Mouse (Mus musculus) embryonic facial prominence, embryonic 11.5 days (tissue): ENCODE measurements at regions not wholly inside any gene's neighbourhood (a gene's known extent, or its start where the extent isn't known, plus 50 kb on each side); places are given as distances from the start of the nearest gene placed in this dataset.

Experiments
- ATAC-seq: fragments of 200-750 bp; cut with Nextera tagmentation; replicated peaks from 2 replicates; pipeline ENCODE4 v1.8.0; 2017; ENCODE audit warnings: low read depth; ENCODE audit not compliant: insufficient number of reproducible peaks, low FRiP score, low TSS enrichment
- DNase-seq: peaks from one replicate; pipeline ENCODE4 v3.0.0-alpha.2; 2015; ENCODE audit warnings: low spot score
- H3K27ac ChIP-seq: fragments of 300-500 bp; sonication (generic); replicated peaks from 2 replicates; pipeline ENCODE4 v1.5.1; 2014; ENCODE audit warnings: mild to moderate bottlenecking, low read depth, low read length, control low read depth
- H3K27me3 ChIP-seq: fragments of 300-500 bp; sonication (generic); 2 replicates; pipeline ENCODE4 v1.6.1; 2014; ENCODE audit warnings: mild to moderate bottlenecking, low read length, moderate library complexity, mixed read lengths; ENCODE audit not compliant: control insufficient read depth, insufficient read depth
- H3K36me3 ChIP-seq: fragments of 300-500 bp; sonication (generic); replicated peaks from 2 replicates; pipeline ENCODE4 v1.6.1; 2014; ENCODE audit warnings: low read depth, mild to moderate bottlenecking, low read length, moderate library complexity, mixed read lengths; ENCODE audit not compliant: control insufficient read depth, insufficient read depth
- H3K4me1 ChIP-seq: fragments of 300-500 bp; sonication (generic); 2 replicates; pipeline ENCODE4 v1.6.1; 2014; ENCODE audit warnings: low read length, mixed read lengths; ENCODE audit not compliant: control insufficient read depth, insufficient read depth
- H3K4me2 ChIP-seq: fragments of 300-500 bp; sonication (generic); 2 replicates; pipeline ENCODE4 v1.6.1; 2014; ENCODE audit warnings: low read depth, mild to moderate bottlenecking, control low read depth, low read length, moderate library complexity
- H3K4me3 ChIP-seq: fragments of 300-500 bp; sonication (generic); 2 replicates; pipeline ENCODE4 v1.5.1; 2014; ENCODE audit warnings: low read depth, low read length, control low read depth
- H3K9ac ChIP-seq: fragments of 300-500 bp; sonication (generic); replicated peaks from 2 replicates; pipeline ENCODE4 v1.6.1; 2014; ENCODE audit warnings: mild to moderate bottlenecking, control low read depth, low read length
- H3K9me3 ChIP-seq: fragments of 300-500 bp; sonication (generic); replicated peaks from 2 replicates; pipeline ENCODE4 v1.6.1; 2016; ENCODE audit warnings: mild to moderate bottlenecking, low read length, inconsistent platforms, mixed read lengths; ENCODE audit not compliant: control insufficient read depth
- WGBS: fragments of 180-500 bp; shearing (Covaris S2); extraction: QIAGEN DNeasy Blood & Tissue Kit; methylation state at CpG from one replicate; pipeline ENCODE4 v1.1.7; 2014; 5-methylcytosine and 5-hydroxymethylcytosine counted together

DNA sequence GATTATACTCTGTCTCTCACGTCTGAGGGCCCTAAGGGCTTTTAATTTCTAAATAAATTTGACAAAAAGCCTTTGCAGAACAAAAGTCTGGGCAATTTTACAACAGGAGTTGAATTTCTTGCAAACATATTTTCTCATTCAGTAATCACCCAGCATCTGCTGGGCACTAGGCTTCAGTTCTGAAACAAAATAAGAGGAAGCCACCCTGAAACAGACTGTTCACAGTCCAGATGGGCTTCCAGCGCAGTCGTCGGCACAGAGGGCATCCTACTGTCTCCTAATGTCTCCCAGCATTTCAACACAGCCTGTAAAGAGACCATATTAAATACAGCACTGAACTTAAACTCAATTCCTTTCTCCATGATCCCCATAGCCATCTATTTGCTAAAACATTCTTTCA lies 324.5 kb upstream of the Trib2 start:
- Histone ChIP-seq H3K4me3 (no peak overlapping the region), H3K4me2 (no peak overlapping the region), H3K36me3 (no peaks in the 10 kb centered on the region), H3K9ac (no peak overlapping the region), H3K27ac (no peak overlapping the region), H3K4me1 (no peaks in the 10 kb centered on the region), H3K9me3 (no peaks in the 10 kb centered on the region), H3K27me3 (no peaks in the 10 kb centered on the region)
- 72% methylated on average over 4 of the region's 4 CpGs for WGBS
- no peak for DNase-seq
- ATAC-seq: no peak

GRCm38 (mm10) chr12:16140511-16141110 lies 323.9 kb upstream of the Trib2 start:
- no peaks in the 10 kb centered on the region for H3K36me3 ChIP-seq
- no peak for DNase-seq
- 67% methylated on average over 5 of the region's 5 CpGs for WGBS
- no peak for ATAC-seq
- no peak overlapping the region for H3K4me2 ChIP-seq
- H3K27me3 ChIP-seq: no peaks in the 10 kb centered on the region
- H3K27ac ChIP-seq: no peak overlapping the region
- H3K9me3 ChIP-seq: no peaks in the 10 kb centered on the region
- H3K9ac ChIP-seq: no peak overlapping the region
- no peak overlapping the region for H3K4me3 ChIP-seq
- H3K4me1 ChIP-seq: no peaks in the 10 kb centered on the region

DNA sequence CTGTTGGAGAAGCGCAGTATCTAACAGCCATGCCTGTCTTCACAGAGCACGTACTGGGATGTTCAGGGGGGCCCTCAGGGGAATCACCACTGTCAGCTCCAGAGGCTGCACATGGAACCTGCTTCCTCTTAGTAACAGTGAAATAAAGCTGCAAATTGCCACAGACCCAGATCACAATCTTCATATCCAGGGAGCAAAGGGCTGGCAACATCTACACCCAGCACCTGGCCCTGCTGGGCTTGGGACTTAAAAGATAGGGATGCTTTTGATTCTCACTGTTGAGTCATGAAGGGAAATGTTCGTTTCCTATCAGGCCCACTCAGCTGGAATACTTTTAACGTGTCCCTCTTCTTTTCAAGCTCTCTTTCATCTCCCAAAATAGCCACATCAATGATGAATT lies 322.4 kb upstream of the Trib2 start:
- no peaks in the 10 kb centered on the region for H3K36me3 ChIP-seq
- no peaks in the 10 kb centered on the region for H3K27me3 ChIP-seq
- no peaks in the 10 kb centered on the region for H3K4me1 ChIP-seq
- ATAC-seq (no peak), DNase-seq (no peak)
- WGBS: 67% methylated on average over 4 of the region's 4 CpGs
- H3K9me3 ChIP-seq: no peaks in the 10 kb centered on the region
- no peak overlapping the region for H3K9ac ChIP-seq
- no peak overlapping the region for H3K4me3 ChIP-seq
- H3K27ac ChIP-seq: no peak overlapping the region
- no peak overlapping the region for H3K4me2 ChIP-seq

DNA sequence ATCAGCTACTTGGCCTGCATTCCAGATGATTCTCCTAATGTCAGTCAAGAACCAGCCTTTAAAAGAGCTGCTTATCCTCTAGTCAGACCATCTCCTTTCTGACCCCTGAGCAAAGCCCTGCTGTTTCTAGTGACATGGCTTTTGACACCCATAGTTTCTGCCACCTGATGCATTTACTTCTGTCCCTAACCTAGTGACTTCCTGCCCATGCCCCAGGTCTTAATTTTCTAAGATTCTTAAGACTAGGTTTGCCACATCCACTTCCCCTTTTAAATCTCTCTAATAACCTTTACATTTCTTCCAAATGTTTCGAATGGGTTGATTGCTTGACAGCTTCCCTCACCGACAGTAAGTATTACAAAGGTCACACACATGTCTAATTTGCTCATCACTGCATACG lies 321.1 kb upstream of the Trib2 start:
- Histone ChIP-seq H3K27me3 (no peaks in the 10 kb centered on the region), H3K4me1 (no peaks in the 10 kb centered on the region), H3K9ac (no peak overlapping the region), H3K4me2 (no peak overlapping the region), H3K27ac (no peak overlapping the region), H3K4me3 (no peak overlapping the region), H3K36me3 (no peaks in the 10 kb centered on the region), H3K9me3 (no peaks in the 10 kb centered on the region)
- DNase-seq (no peak), ATAC-seq (no peak)
- WGBS: 82% methylated on average over 3 of the region's 3 CpGs

DNA sequence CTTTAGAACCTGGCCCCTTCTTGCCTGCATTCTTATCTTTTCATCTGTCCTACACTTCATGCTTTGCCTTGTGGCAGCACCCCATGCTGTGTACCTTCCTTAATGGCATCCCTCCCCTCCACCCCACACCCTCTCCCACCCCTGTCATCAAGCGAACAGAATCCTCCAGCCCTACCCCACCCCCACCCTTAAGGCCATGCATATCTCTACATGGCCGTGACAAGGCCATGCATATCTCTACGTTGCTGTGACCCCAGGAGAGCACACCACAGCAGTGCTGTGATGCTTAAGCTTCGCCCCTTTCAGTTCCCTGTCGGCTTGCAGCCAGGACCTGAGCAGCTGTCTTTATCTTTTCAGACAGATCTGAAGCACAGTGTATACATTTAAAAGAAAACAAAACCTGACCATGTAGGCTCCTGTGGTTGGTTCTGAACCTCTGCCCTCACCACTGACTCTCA lies 319.5 kb upstream of the Trib2 start:
- H3K4me1 ChIP-seq: no peaks in the 10 kb centered on the region
- no peaks in the 10 kb centered on the region for H3K36me3 ChIP-seq
- ATAC-seq (no peak), DNase-seq (no peak)
- no peaks in the 10 kb centered on the region for H3K9me3 ChIP-seq
- H3K9ac ChIP-seq: no peak overlapping the region
- H3K27me3 ChIP-seq: no peaks in the 10 kb centered on the region
- 22% methylated on average over 5 of the region's 5 CpGs for WGBS
- no peak overlapping the region for H3K4me3 ChIP-seq
- no peak overlapping the region for H3K4me2 ChIP-seq
- H3K27ac ChIP-seq: no peak overlapping the region

GRCm38 (mm10) chr12:16135602-16136213 lies 319.0 kb upstream of the Trib2 start:
- ATAC-seq (no peak), DNase-seq (no peak)
- no peaks in the 10 kb centered on the region for H3K9me3 ChIP-seq
- H3K36me3 ChIP-seq: no peaks in the 10 kb centered on the region
- 27% methylated on average over 4 of the region's 4 CpGs for WGBS
- no peaks in the 10 kb centered on the region for H3K27me3 ChIP-seq
- no peak overlapping the region for H3K9ac ChIP-seq
- H3K4me3 ChIP-seq: no peak overlapping the region
- H3K4me1 ChIP-seq: no peaks in the 10 kb centered on the region
- no peak overlapping the region for H3K4me2 ChIP-seq
- H3K27ac ChIP-seq: no peak overlapping the region

- no peak for ATAC-seq
- H3K27me3 ChIP-seq: no peaks in the 10 kb centered on the region
- no peak overlapping the region for H3K4me2 ChIP-seq
- no peak for DNase-seq
- H3K4me3 ChIP-seq: no peak overlapping the region
- no peaks in the 10 kb centered on the region for H3K4me1 ChIP-seq
- H3K27ac ChIP-seq: no peak overlapping the region
- no peak overlapping the region for H3K9ac ChIP-seq
- WGBS: 80% methylated on average over 3 of the region's 3 CpGs
- no peaks in the 10 kb centered on the region for H3K36me3 ChIP-seq
- H3K9me3 ChIP-seq: no peaks in the 10 kb centered on the region
These were observed 317.7 kb upstream of the Trib2 start for GRCm38 (mm10) chr12:16134446-16134845.

GRCm38 (mm10) chr12:16133253-16133652 lies 316.5 kb upstream of the Trib2 start:
- Histone ChIP-seq H3K9ac (no peak overlapping the region), H3K9me3 (no peaks in the 10 kb centered on the region), H3K36me3 (no peaks in the 10 kb centered on the region), H3K4me3 (no peak overlapping the region), H3K27ac (no peak overlapping the region), H3K4me1 (no peaks in the 10 kb centered on the region), H3K4me2 (no peak overlapping the region), H3K27me3 (no peaks in the 10 kb centered on the region)
- ATAC-seq: no peak
- DNase-seq: no peak
- WGBS: 78% methylated on average over 3 of the region's 3 CpGs
